Comparison of ENCODE assay signal across 33 mouse cellular contexts in the genomic region with DNA sequence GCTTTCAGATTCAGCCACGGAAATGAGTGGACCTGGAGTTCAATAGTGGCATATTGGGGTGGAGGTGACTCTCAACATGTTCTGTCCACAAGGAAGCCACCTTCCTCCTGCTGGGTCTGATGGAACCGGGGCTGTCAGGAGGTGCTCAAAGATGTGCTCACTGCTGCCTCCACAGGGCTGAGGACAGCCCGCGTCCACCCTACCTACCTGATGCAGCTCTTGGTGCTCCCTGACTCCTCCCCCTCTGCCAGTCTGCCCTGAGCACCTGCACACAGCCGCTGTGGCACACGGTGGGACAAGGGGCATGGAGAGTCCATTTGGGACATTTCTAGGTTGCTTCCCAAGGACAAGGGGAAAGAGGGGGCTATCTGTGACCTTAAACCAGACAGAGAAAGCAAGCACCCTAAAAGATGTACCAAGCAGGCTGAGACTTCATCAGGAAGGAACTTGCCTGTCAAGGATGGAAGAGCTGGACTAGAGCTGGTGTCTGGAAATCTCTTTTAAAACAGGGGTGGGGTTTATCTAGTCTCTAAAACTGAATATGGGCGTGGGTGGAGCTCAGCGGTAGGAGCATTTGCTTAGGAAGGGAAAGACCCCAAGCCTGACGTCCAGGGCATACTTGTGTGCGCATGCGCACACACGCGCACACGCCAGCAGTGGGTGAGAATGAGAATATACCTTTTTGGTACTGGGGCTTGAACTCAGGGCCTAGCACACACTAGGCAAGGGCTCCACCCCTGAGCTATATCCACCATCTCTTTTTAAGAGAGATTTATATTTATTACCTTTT. TPM values are rescaled to one million over a fixed set of nuclear protein-coding genes. Genes with fewer than 3 reads are reported as not detected.
A peak's percentile ranks its signal among the peaks of the same experiment; 100 is the strongest.
DNase-seq lines count a peak whose midpoint lies in the region; ATAC-seq and TF ChIP-seq lines count a peak whose summit lies in the region.
"Had no signal": no experiment of that assay in that cellular context is flagged by ENCODE, and none has a peak within 500 bp of the region (broad histone marks: within the 10 kb centered on the region; RNA-seq: fewer than 3 reads in every experiment).

No protein-coding gene starts in this region.

- WGBS in intestine, postnatal 0 days = 58% methylated on average over 14 of the region's 14 CpGs
- WGBS in intestine, embryonic 16.5 days = 62% methylated on average over 14 of the region's 14 CpGs
- 57% methylated on average over 14 of the region's 14 CpGs for WGBS in lung, embryonic 14.5 days
- 77% methylated on average over 14 of the region's 14 CpGs for WGBS in neural tube, embryonic 15.5 days

- no peak overlapping the region for H3K4me2 ChIP-seq in intestine, postnatal 0 days (replicated peaks; ENCODE audit: low read depth)
- H3K4me2 ChIP-seq in intestine, embryonic 16.5 days (ENCODE audit: low read depth, low read length) = no peak overlapping the region
- H3K4me2 ChIP-seq in lung, embryonic 14.5 days = no peak overlapping the region
- H3K4me2 ChIP-seq in neural tube, embryonic 15.5 days = no peak overlapping the region
- H3K4me2 ChIP-seq: embryonic facial prominence, embryonic 15.5 days; hindbrain, embryonic 13.5 days; liver, embryonic 12.5 days; lung, embryonic 15.5 days; midbrain, embryonic 13.5 days had no signal

- no peaks in the 10 kb centered on the region for H3K36me3 ChIP-seq in intestine, postnatal 0 days (ENCODE audit: control insufficient read depth, insufficient read depth)
- no peaks in the 10 kb centered on the region for H3K36me3 ChIP-seq in intestine, embryonic 16.5 days (ENCODE audit: control insufficient read depth, insufficient read depth, low read length)
- no peaks in the 10 kb centered on the region for H3K36me3 ChIP-seq in lung, embryonic 14.5 days (ENCODE audit: insufficient read depth)
- H3K36me3 ChIP-seq in E14TG2a.4 (ENCODE audit: insufficient read depth, low read length) = no peaks in the 10 kb centered on the region
- H3K36me3 ChIP-seq in neural tube, embryonic 15.5 days = no peaks in the 10 kb centered on the region
- H3K36me3 ChIP-seq: embryonic facial prominence, embryonic 15.5 days; hindbrain, embryonic 13.5 days; liver, embryonic 12.5 days; lung, embryonic 15.5 days; midbrain, embryonic 13.5 days had no signal

- H3K9me3 ChIP-seq in intestine, postnatal 0 days (ENCODE audit: control insufficient read depth) = no peaks in the 10 kb centered on the region
- H3K9me3 ChIP-seq in intestine, embryonic 16.5 days (ENCODE audit: control insufficient read depth, low read length) = no peaks in the 10 kb centered on the region
- no peaks in the 10 kb centered on the region for H3K9me3 ChIP-seq in lung, embryonic 14.5 days (ENCODE audit: low read depth, low read length)
- peaks cover 9% of the 10 kb centered on the region; the same call in 1 of the 2 replicates for H3K9me3 ChIP-seq in E14TG2a.4 (ENCODE audit: low read length)
- no peaks in the 10 kb centered on the region for H3K9me3 ChIP-seq in neural tube, embryonic 15.5 days (replicated peaks)
- H3K9me3 ChIP-seq: embryonic facial prominence, embryonic 15.5 days; hindbrain, embryonic 13.5 days; liver, embryonic 12.5 days; lung, embryonic 15.5 days; midbrain, embryonic 13.5 days had no signal

- no peak for DNase-seq in lung, embryonic 14.5 days
- DNase-seq in lung, postnatal 14 days = no peak
- DNase-seq in heart, postnatal 25 days (ENCODE audit: low spot score) = no peak
- DNase-seq: adrenal gland, postnatal 36 days; cerebellum, adult 9-11 months; forebrain, postnatal 0 days; gastrocnemius, postnatal 36 days; heart, adult 2 months; heart, postnatal 36 days; layer of hippocampus, postnatal 36 days; right cerebral cortex, postnatal 14 days; spleen, adult 18-20 months; thymus, adult 18-20 months; thymus, postnatal 36 days had no signal

- intact Hi-C loops in heart, postnatal 25 days (cut with DNase I) = no loop called here

- TF ChIP-seq CTCF in intestine, postnatal 0 days (IDR thresholded peaks at IDR 0.05; ENCODE audit: low read depth) = peak; percentile 35; the same call in 1 of the 2 replicates
- 0 out of 2 replicates have a peak, but pooled peaks have one; percentile 9 for TF ChIP-seq CTCF in lung, embryonic 14.5 days (IDR thresholded peaks at IDR 0.05; ENCODE audit: low read depth)
- 0 out of 2 replicates have a peak, but pooled peaks have one; percentile 9 for TF ChIP-seq CTCF in E14TG2a.4 (conservative IDR thresholded peaks at IDR 0.05; ENCODE audit: low read length)

- ATAC-seq in intestine, postnatal 0 days = no peak
- no peak for ATAC-seq in intestine, embryonic 16.5 days
- ATAC-seq in lung, embryonic 14.5 days (ENCODE audit: insufficient read depth) = no peak
- ATAC-seq in megakaryocyte progenitor cell, adult 5-6 weeks (replicated peaks; ENCODE audit: poor library complexity) = peak; percentile 43; the same call in 1 of the 2 replicates
- no peak for ATAC-seq in neural tube, embryonic 15.5 days (ENCODE audit: low FRiP score)
- ATAC-seq: forebrain, postnatal 0 days; liver, embryonic 12.5 days; midbrain, embryonic 13.5 days had no signal

- no peaks in the 10 kb centered on the region; the same call in 1 of the 2 replicates for H3K27me3 ChIP-seq in intestine, postnatal 0 days (replicated peaks; ENCODE audit: control insufficient read depth, insufficient read depth, low read length)
- peaks cover 4% of the 10 kb centered on the region; the same call in 1 of the 2 replicates for H3K27me3 ChIP-seq in intestine, embryonic 16.5 days (replicated peaks; ENCODE audit: control insufficient read depth, insufficient read depth, low read length)
- peaks cover 11% of the 10 kb centered on the region for H3K27me3 ChIP-seq in lung, embryonic 14.5 days (ENCODE audit: insufficient read depth, low read length)
- H3K27me3 ChIP-seq in E14TG2a.4 (ENCODE audit: insufficient read depth, low read length) = peaks cover 13% of the 10 kb centered on the region
- peaks cover 9% of the 10 kb centered on the region for H3K27me3 ChIP-seq in neural tube, embryonic 15.5 days (replicated peaks)
- H3K27me3 ChIP-seq: CH12.LX had no signal

- H3K9ac ChIP-seq in intestine, postnatal 0 days (ENCODE audit: low read depth, low read length) = no peak overlapping the region
- no peak overlapping the region for H3K9ac ChIP-seq in intestine, embryonic 16.5 days (ENCODE audit: low read depth, low read length)
- H3K9ac ChIP-seq in lung, embryonic 14.5 days = no peak overlapping the region
- H3K9ac ChIP-seq in neural tube, embryonic 15.5 days (replicated peaks) = no peak overlapping the region
- H3K9ac ChIP-seq: embryonic facial prominence, embryonic 15.5 days; forebrain, postnatal 0 days; hindbrain, embryonic 13.5 days; liver, embryonic 12.5 days; lung, embryonic 15.5 days; midbrain, embryonic 13.5 days had no signal

- no peak overlapping the region for H3K4me3 ChIP-seq in intestine, postnatal 0 days (ENCODE audit: low read depth, low read length)
- H3K4me3 ChIP-seq in intestine, embryonic 16.5 days (ENCODE audit: low read length) = no peak overlapping the region
- H3K4me3 ChIP-seq in lung, embryonic 14.5 days (ENCODE audit: low read depth, low read length) = no peak overlapping the region
- H3K4me3 ChIP-seq in E14TG2a.4 (replicated peaks; ENCODE audit: low read length) = no peak overlapping the region
- no peak overlapping the region for H3K4me3 ChIP-seq in neural tube, embryonic 15.5 days (replicated peaks)
- H3K4me3 ChIP-seq: embryonic facial prominence, embryonic 15.5 days; heart, adult 2 months; hindbrain, embryonic 13.5 days; liver, embryonic 12.5 days; lung, embryonic 15.5 days; midbrain, embryonic 13.5 days had no signal

- H3K27ac ChIP-seq in intestine, postnatal 0 days (ENCODE audit: low read depth, low read length) = no peak overlapping the region
- H3K27ac ChIP-seq in intestine, embryonic 16.5 days (ENCODE audit: low read length) = no peak overlapping the region
- no peak overlapping the region for H3K27ac ChIP-seq in lung, embryonic 14.5 days (ENCODE audit: low read depth)
- H3K27ac ChIP-seq in neural tube, embryonic 15.5 days (replicated peaks) = no peak overlapping the region
- H3K27ac ChIP-seq: embryonic facial prominence, embryonic 15.5 days; heart, adult 2 months; hindbrain, embryonic 13.5 days; kidney, postnatal 0 days; liver, embryonic 12.5 days; lung, embryonic 15.5 days; midbrain, embryonic 13.5 days had no signal

- H3K4me1 ChIP-seq in intestine, postnatal 0 days (replicated peaks; ENCODE audit: control insufficient read depth, insufficient read depth, low read length) = no peaks in the 10 kb centered on the region
- no peaks in the 10 kb centered on the region for H3K4me1 ChIP-seq in intestine, embryonic 16.5 days (ENCODE audit: control insufficient read depth, insufficient read depth, low read length)
- no peaks in the 10 kb centered on the region for H3K4me1 ChIP-seq in lung, embryonic 14.5 days (ENCODE audit: insufficient read depth)
- H3K4me1 ChIP-seq in E14TG2a.4 (replicated peaks; ENCODE audit: low read depth, low read length) = peaks cover 46% of the 10 kb centered on the region
- H3K4me1 ChIP-seq in neural tube, embryonic 15.5 days = no peaks in the 10 kb centered on the region
- H3K4me1 ChIP-seq: embryonic facial prominence, embryonic 15.5 days; hindbrain, embryonic 13.5 days; liver, embryonic 12.5 days; lung, embryonic 15.5 days; midbrain, embryonic 13.5 days had no signal

RNA-seq across cellular contexts. Expression of gene Bmp8a, which starts 7.1 kb away (rescaled TPM):
- polyA plus RNA-seq in intestine, postnatal 0 days (2015; fragmentation: Nextera tagmentation; extraction: Ambion mirVana) = 7.3 and 8.1 TPM in 2 replicates
- polyA plus RNA-seq in intestine, embryonic 16.5 days (2015; fragmentation: Nextera tagmentation; extraction: Ambion mirVana) = 0.64 and 1.1 TPM in 2 replicates
- polyA plus RNA-seq in lung, embryonic 14.5 days (2014; fragmentation: Nextera tagmentation; extraction: Ambion mirVana) = 0.11 and 0.30 TPM in 2 replicates
- 0.17 TPM in 1 of 2 replicates, not detected in the other for total RNA-seq in megakaryocyte progenitor cell, adult 5-6 weeks (2015)
- 0.12 TPM in 1 of 2 replicates, not detected in the other for total RNA-seq in megakaryocyte progenitor cell, adult 5-6 weeks (2017)
- total RNA-seq in heart, postnatal 25 days (2021) = under 1 TPM in 1 of 2 experiments, not detected in 1; 0.18 TPM
- 0.20 and 0.43 TPM in 2 replicates for polyA plus RNA-seq in neural tube, embryonic 15.5 days (2015; fragmentation: Nextera tagmentation; extraction: Ambion mirVana)
- total RNA-seq: adrenal gland, adult 18-20 months; common myeloid progenitor, adult 5-6 weeks; heart, adult 2 months; layer of hippocampus, postnatal 36 days; monocyte, adult 5-6 weeks had no signal
- polyA plus RNA-seq: heart, adult 2 months; heart, embryonic 14.5 days had no signal

RNA-seq across cellular contexts. Expression of gene Oxct2a, which starts 12.6 kb away (rescaled TPM):
- polyA plus RNA-seq in intestine, postnatal 0 days (2015; fragmentation: Nextera tagmentation; extraction: Ambion mirVana) = 0.21 and 0.24 TPM in 2 replicates
- polyA plus RNA-seq in intestine, embryonic 16.5 days (2015; fragmentation: Nextera tagmentation; extraction: Ambion mirVana) = not detected in 2 replicates
- polyA plus RNA-seq in lung, embryonic 14.5 days (2014; fragmentation: Nextera tagmentation; extraction: Ambion mirVana) = not detected in 2 replicates
- not detected in 2 replicates for total RNA-seq in megakaryocyte progenitor cell, adult 5-6 weeks (2015)
- total RNA-seq in megakaryocyte progenitor cell, adult 5-6 weeks (2017) = not detected in 2 replicates
- total RNA-seq in heart, postnatal 25 days (2021) = not detected
- 0.14 TPM in 1 of 2 replicates, not detected in the other for polyA plus RNA-seq in neural tube, embryonic 15.5 days (2015; fragmentation: Nextera tagmentation; extraction: Ambion mirVana)
- total RNA-seq: adrenal gland, adult 18-20 months; adrenal gland, postnatal 36 days; common myeloid progenitor, adult 5-6 weeks; heart, adult 2 months; heart, postnatal 36 days; left cerebral cortex, postnatal 10 days; monocyte, adult 5-6 weeks had no signal
- polyA plus RNA-seq: heart, embryonic 14.5 days; hindbrain, embryonic 13.5 days; intestine, embryonic 14.5 days; kidney, postnatal 0 days; limb, embryonic 11.5 days; lung, embryonic 15.5 days; midbrain, embryonic 13.5 days had no signal
